Mouse (Mus musculus) heart, embryonic 14.5 days (tissue): ENCODE data around the gene Atp1a4. TPM values are rescaled to one million over a fixed set of nuclear protein-coding genes. Genes with fewer than 3 reads are reported as not detected.

Experiments
- ATAC-seq: fragments of 200-750 bp; cut with Nextera tagmentation; 2 replicates; pipeline ENCODE4 v1.8.0; 2017; ENCODE audit warnings: low read depth, moderate TSS enrichment; ENCODE audit not compliant: insufficient number of reproducible peaks, insufficient read depth, low FRiP score
- H3K27ac ChIP-seq, 2 experiments: fragments of 200-500 bp in 1 of 2; fragments of 300-500 bp in 1 of 2; sonication (generic) in 1 of 2; replicated peaks in 1 of 2; 2 replicates each; pipeline ENCODE4 v1.5.1; 2012 to 2014; ENCODE audit warnings: low read depth in 2 of 2, low read length in 2 of 2, control low read depth in 1 of 2, mild to moderate bottlenecking in 1 of 2, mixed read lengths in 1 of 2; ENCODE audit not compliant: control insufficient read depth in 1 of 2, insufficient read depth in 1 of 2
- H3K27me3 ChIP-seq: fragments of 300-500 bp; sonication (generic); 2 replicates; pipeline ENCODE4 v1.6.1; 2014; ENCODE audit warnings: mild to moderate bottlenecking, low read length, control low read depth; ENCODE audit not compliant: control insufficient read depth, insufficient read depth
- H3K36me3 ChIP-seq: fragments of 300-500 bp; sonication (generic); 2 replicates; pipeline ENCODE4 v1.6.1; 2014; ENCODE audit warnings: mild to moderate bottlenecking, control low read depth, low read length, mixed read lengths; ENCODE audit not compliant: control insufficient read depth, insufficient read depth
- H3K4me1 ChIP-seq, 2 experiments: fragments of 200-500 bp in 1 of 2; fragments of 300-500 bp in 1 of 2; sonication (generic) in 1 of 2; 2 replicates each; pipeline ENCODE4 v1.6.1; 2012 to 2014; ENCODE audit warnings: low read length in 2 of 2, control low read depth in 1 of 2, mixed read lengths in 1 of 2; ENCODE audit not compliant: control insufficient read depth in 2 of 2, insufficient read depth in 2 of 2
- H3K4me2 ChIP-seq: fragments of 300-500 bp; sonication (generic); 2 replicates; pipeline ENCODE4 v1.6.1; 2014; ENCODE audit warnings: mild to moderate bottlenecking, low read length
- H3K4me3 ChIP-seq, 2 experiments: fragments of 200-500 bp in 1 of 2; fragments of 300-500 bp in 1 of 2; sonication (generic) in 1 of 2; 2 replicates each; pipeline ENCODE4 v1.5.1; 2012 to 2014; ENCODE audit warnings: low read length in 2 of 2, mild to moderate bottlenecking in 2 of 2, control low read depth in 1 of 2, low read depth in 1 of 2, moderate library complexity in 1 of 2; ENCODE audit not compliant: control insufficient read depth in 1 of 2, insufficient read depth in 1 of 2
- H3K9ac ChIP-seq: fragments of 300-500 bp; sonication (generic); 2 replicates; pipeline ENCODE4 v1.6.1; 2014; ENCODE audit warnings: mild to moderate bottlenecking, low read length
- H3K9me3 ChIP-seq: fragments of 300-500 bp; sonication (generic); 2 replicates; pipeline ENCODE4 v1.6.1; 2016; ENCODE audit warnings: low read length, control low read depth; ENCODE audit not compliant: control insufficient read depth
- WGBS: fragments of 180-500 bp; shearing (Covaris S2); extraction: QIAGEN DNeasy Blood & Tissue Kit; methylation state at CpG from one replicate; pipeline ENCODE4 v1.1.7; 2014; 5-methylcytosine and 5-hydroxymethylcytosine counted together
- polyA plus RNA-seq: library from polyadenylated mRNA; unstranded; fragments of >200 nt; fragmentation: Nextera tagmentation; extraction: Ambion mirVana; gene quantifications from 2 replicates; pipeline ENCODE4 v1.2.1, GENCODE M21; 2014

Atp1a4 gene
- polyA plus RNA-seq, 1 experiment from 2014 or later: 0.23 TPM

DNA sequence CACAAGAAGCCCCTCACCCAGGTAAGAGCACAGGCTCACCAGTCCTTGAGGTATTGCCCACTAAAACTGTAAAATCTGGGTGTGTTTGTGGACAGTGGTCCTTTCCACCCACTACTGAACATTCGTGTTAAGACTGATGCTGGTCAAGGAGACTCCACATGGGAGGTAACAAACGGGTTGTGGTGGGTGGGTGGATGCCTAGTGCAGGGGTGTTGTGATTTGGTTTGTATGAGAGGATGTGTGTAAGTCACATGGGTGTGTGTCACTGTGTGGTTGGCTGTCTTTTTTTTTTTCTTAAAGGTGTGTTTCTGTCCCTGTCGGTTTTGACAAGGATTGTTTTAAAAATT is 52.5 kb downstream of the Atp1a4 start:
- H3K4me1 ChIP-seq: peaks cover 50 to 66% of the 10 kb centered on the region in 2 experiments
- ATAC-seq: no peak
- no peaks in the 10 kb centered on the region for H3K27me3 ChIP-seq
- H3K9ac ChIP-seq: peak overlapping the region; percentile 94
- H3K27ac ChIP-seq: peak overlapping the region; percentile 72 to 92
- 11% methylated on average over 3 of the region's 3 CpGs for WGBS
- H3K36me3 ChIP-seq: peaks cover 23% of the 10 kb centered on the region
- H3K9me3 ChIP-seq: no peaks in the 10 kb centered on the region
- peak overlapping the region; percentile 61 to 74 for H3K4me3 ChIP-seq
- H3K4me2 ChIP-seq: peak overlapping the region; percentile 72

DNA sequence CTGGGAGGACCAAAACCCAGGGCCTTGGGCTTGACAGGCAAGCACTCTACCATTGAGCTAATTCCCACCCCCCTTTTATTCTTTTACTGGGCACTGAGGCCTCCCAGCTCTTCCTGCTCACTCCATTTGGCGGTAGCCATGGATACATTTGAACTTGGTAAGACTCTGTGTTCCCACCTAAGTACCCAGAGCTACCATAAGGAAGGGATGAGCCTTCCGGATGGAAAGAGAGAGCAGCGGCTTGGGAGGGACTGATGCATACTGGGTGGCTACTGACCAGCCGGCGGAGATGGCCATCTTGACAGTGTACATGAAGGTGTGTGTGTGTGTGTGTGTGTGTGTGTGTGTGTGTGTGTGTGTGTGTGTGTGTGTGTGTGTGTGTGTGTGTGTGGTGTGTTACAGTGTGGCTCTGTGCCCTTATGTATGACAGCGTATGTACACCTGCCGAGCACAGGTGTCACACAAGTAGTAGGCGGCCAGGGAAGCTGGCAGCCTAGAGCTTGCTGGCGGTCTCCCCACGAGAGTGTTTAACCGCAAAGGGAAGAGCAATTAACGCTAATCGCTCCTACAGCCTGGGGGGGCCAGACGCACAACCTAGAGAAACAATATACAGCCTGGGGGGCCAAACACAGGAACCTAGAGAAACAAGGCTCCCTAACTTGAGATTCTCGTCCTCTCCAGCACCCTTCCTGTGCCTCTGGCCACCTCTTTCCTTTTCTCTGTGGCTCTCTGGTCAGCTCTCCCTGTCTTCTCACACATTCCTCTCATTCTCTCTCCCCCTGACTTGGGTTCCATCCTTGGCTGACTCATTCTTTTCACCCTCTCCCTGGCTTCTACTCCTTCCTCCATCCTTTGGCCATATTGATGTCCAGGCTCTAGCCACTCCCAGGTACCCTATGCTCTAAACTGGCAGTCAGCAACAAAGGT is 53.1 kb downstream of the Atp1a4 start:
- Histone ChIP-seq H3K4me1 (peaks cover 50 to 69% of the 10 kb centered on the region in 2 experiments), H3K27me3 (no peaks in the 10 kb centered on the region), H3K4me3 (peak overlapping the region; percentile 61 to 74), H3K9me3 (no peaks in the 10 kb centered on the region), H3K4me2 (peak overlapping the region; percentile 72), H3K36me3 (peaks cover 26% of the 10 kb centered on the region), H3K9ac (peak overlapping the region; percentile 94), H3K27ac (peak overlapping the region; percentile 72 to 92)
- ATAC-seq: no peak
- 57% methylated on average over 15 of the region's 15 CpGs for WGBS

DNA sequence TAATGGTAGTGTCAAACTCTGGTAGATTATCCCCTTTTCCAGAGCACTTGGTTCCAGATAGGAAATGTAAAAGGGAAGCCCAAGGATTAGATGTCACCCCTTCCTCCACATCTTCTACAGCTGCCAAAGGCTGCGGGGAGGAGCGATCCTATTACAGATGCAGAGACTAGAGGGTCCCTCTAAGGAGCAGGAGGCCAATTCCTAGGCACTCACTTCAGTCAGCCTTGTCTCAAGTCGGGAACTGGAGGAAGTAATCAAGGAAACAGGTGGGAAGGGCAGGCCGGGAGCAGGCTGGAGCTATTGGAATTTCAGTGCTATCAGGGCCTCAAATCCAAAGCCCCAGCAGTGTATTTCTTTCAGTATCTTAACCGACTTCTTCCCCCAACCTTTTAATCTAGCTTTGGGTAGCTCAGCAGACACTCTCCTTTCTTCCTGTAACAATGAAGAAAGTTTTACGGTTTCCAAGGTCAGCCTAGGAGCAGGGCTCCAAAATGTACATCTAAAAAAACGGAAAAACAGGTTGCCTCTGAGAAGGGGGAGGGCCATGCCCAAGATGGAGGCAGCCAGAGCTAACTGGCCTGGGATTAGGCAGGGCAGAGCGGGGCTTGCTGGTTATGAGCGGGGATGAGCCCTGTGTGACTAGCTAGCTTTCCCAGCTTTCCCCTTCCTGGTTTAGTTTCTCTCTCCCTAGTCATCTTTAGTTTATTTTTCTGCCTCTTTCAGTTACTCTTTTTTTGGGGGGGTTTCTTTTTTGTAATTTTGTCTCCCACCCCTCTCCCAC is 54.0 kb downstream of the Atp1a4 start:
- H3K4me2 ChIP-seq: peak overlapping the region; percentile 72
- H3K4me3 ChIP-seq: peak overlapping the region in 1 of 2 experiments; percentile 1; a peak in 1 of 4 replicates
- no peaks in the 10 kb centered on the region for H3K27me3 ChIP-seq
- peak overlapping the region; percentile 57 to 92 for H3K27ac ChIP-seq
- peaks cover 50 to 69% of the 10 kb centered on the region in 2 experiments for H3K4me1 ChIP-seq
- peak overlapping the region; percentile 42 for H3K9ac ChIP-seq
- H3K36me3 ChIP-seq: peaks cover 29% of the 10 kb centered on the region
- 34% methylated on average over 9 of the region's 9 CpGs for WGBS
- H3K9me3 ChIP-seq: no peaks in the 10 kb centered on the region
- ATAC-seq: no peak

DNA sequence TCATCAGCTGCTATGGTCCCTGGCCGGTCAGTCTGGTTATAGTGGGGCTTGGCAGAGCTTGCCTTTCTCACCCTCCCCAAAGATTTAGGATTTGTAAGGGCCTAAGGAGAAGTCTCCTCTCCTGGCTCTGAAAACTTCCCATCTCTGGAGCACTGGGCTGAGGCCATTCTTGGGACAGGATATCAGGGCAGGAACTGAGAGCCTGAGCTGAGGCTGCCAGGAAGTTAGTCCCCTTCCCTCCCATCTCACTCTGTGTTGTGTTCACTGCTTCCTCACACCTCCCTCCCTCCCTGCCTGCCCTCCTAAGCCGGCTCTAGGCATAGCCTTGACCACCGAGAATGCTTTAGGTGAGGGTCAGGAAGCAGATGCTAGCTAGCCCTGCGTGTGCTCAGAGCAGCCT is 54.6 kb downstream of the Atp1a4 start:
- Histone ChIP-seq H3K4me2 (peak overlapping the region; percentile 72), H3K36me3 (peaks cover 35% of the 10 kb centered on the region), H3K4me1 (peaks cover 50 to 69% of the 10 kb centered on the region in 2 experiments), H3K27ac (peak overlapping the region; percentile 57 to 92), H3K9me3 (no peaks in the 10 kb centered on the region), H3K27me3 (no peaks in the 10 kb centered on the region), H3K4me3 (no peak overlapping the region), H3K9ac (peak overlapping the region; percentile 42)
- WGBS: 21% methylated on average over 4 of the region's 4 CpGs
- no peak for ATAC-seq

- peak overlapping the region; percentile 57 to 92 for H3K27ac ChIP-seq
- no peak for ATAC-seq
- H3K36me3 ChIP-seq: peaks cover 41% of the 10 kb centered on the region
- 30% methylated on average over 2 of the region's 2 CpGs for WGBS
- H3K4me3 ChIP-seq: 0 out of 4 replicates have a peak overlapping the region, but pooled peaks of 1 of the 2 experiments have one; percentile 11
- peak overlapping the region; percentile 72 for H3K4me2 ChIP-seq
- no peaks in the 10 kb centered on the region for H3K27me3 ChIP-seq
- H3K4me1 ChIP-seq: peaks cover 50 to 69% of the 10 kb centered on the region in 2 experiments
- peak overlapping the region; percentile 57 for H3K9ac ChIP-seq
- no peaks in the 10 kb centered on the region for H3K9me3 ChIP-seq
Observed at GRCm38 (mm10) chr1:172202894-172203522, 55.2 kb downstream of the Atp1a4 start.

- Histone ChIP-seq H3K27me3 (no peaks in the 10 kb centered on the region), H3K9me3 (no peaks in the 10 kb centered on the region), H3K27ac (peak overlapping the region; percentile 68 to 92), H3K4me2 (peak overlapping the region; percentile 72), H3K36me3 (peaks cover 49% of the 10 kb centered on the region), H3K9ac (peak overlapping the region; percentile 57), H3K4me1 (peaks cover 47 to 64% of the 10 kb centered on the region in 2 experiments), H3K4me3 (peak overlapping the region in 1 of 2 experiments; percentile 11; a peak in 1 of 4 replicates)
- WGBS: 12% methylated on average over 14 of the region's 14 CpGs
- no peak for ATAC-seq
Observed at GRCm38 (mm10) chr1:172201967-172202880, 56.0 kb downstream of the Atp1a4 start.
